Mouse (Mus musculus): Measurements from ENCODE around the gene Rab8b.
"Not testable (repeated sequence)": the region's sequence is repeated elsewhere in the genome, so short reads cannot be mapped to it uniquely, and the experiment has no call there.

The Rab8b gene

GRCm38 (mm10) chr9:66887960-66888610, 31.4 kb downstream of the Rab8b start:
- no peak for DNase-seq (ENCODE audit: inconsistent age in 2 of 2, low spot score in 1 of 2)

DNA sequence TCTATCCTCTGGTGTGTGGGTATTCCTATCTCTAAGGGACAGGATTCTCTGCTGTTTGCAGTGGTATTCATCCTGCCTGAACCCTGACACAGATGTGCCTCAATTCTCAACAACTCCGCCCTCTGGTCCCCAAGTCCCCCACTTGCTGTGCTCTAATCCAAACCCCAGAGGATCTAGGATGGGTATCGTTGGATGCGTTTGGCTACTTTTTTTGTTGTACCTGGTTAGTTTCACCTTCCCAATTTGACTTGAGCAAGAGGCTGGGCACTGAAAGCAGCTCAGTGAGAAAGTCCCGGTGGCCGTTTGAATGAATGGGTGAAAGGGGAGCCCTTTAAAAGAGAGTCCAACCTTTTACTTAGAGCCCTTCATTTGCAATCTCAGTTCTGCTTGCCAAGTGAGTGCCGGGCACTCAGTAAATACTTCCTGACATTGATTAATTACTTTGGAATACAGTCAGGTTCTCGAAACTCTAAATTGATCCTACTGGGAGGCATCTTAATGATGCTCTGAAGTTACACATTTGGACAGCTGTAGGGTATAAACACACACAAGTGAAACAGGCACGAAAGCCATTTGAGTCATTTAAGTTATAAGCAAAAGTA, 32.1 kb downstream of the Rab8b start:
- no peak for DNase-seq (ENCODE audit: inconsistent age in 2 of 2, low spot score in 1 of 2)

DNA sequence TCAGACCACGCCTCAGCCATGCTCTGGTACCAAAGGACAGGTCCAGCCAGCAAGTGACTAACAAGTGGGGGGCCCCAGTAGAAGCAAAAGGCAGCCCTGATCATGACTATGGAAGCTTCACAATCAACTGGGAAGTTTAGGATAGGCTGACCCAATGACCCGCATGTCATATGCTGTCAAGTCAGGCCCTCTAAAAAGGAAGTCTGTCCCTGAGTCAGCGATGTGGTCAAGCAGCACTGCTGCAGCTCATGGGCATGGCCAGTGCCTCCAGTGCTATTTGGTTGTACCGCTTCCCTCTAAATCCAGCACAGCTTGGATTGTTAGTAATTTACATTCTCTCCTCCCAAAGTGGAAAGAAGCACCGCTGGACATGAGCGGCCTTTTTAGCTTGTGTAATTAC, 32.7 kb downstream of the Rab8b start:
- no peak for DNase-seq (ENCODE audit: inconsistent age in 2 of 2, low spot score in 1 of 2)

- no peak for DNase-seq (ENCODE audit: inconsistent age in 2 of 2, low spot score in 1 of 2)
Observed at GRCm38 (mm10) chr9:66886366-66886765, 33.1 kb downstream of the Rab8b start.

GRCm38 (mm10) chr9:66884609-66885008, 34.9 kb downstream of the Rab8b start:
- DNase-seq (ENCODE audit: inconsistent age in 2 of 2, low spot score in 1 of 2) = no peak

- no peak for DNase-seq (ENCODE audit: inconsistent age in 2 of 2, low spot score in 1 of 2)
Observed at GRCm38 (mm10) chr9:66883500-66883899, 36.0 kb downstream of the Rab8b start.

- peak; percentile 64 to 82 for DNase-seq (ENCODE audit: inconsistent age in 2 of 2, low spot score in 1 of 2)
Observed at GRCm38 (mm10) chr9:66882406-66882821, 37.1 kb downstream of the Rab8b start.

DNA sequence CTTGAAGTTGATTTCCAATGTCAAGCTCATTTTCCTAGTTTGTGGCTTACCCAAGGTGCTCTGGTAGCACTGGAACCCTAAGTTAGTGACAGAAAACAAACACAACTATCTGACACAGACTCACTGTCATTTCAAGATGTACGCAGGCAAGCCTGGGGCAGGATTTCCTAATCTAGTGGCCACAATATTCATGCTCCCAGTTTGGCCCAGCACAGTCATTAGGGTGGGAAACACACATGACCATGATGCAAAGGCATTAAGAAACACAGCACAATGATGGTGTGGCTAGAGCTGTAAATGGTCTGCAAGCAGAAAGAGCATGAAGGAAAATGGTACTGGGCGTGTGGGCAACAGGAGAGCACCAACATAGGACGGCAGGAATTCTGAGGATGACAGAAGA, 37.6 kb downstream of the Rab8b start:
- no peak for DNase-seq (ENCODE audit: inconsistent age in 2 of 2, low spot score in 1 of 2)

GRCm38 (mm10) chr9:66880752-66881151, 38.7 kb downstream of the Rab8b start:
- DNase-seq (ENCODE audit: inconsistent age in 2 of 2, low spot score in 1 of 2) = no peak

DNA sequence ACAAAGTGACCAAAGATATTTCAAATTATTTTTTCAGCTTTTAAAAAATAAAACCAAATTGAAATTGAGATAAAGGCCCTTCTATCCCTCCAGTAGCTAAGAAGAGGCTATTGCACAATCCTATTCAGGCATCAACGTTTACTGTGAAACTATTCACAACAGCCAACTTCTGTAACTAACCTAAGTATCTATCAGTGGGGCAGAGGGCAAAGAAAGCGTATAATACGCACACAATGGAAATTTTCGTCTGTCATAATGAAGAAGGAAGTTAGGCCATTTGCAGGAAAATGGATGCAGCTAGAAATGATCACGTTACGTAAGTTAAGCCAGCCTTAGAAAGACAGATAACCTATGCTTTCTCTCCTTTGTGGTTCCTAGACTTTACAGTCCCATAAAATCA, 40.0 kb downstream of the Rab8b start:
- DNase-seq (ENCODE audit: inconsistent age in 2 of 2, low spot score in 1 of 2) = no peak

GRCm38 (mm10) chr9:66878899-66879298, 40.6 kb downstream of the Rab8b start:
- no peak for DNase-seq (ENCODE audit: inconsistent age in 2 of 2, low spot score in 1 of 2)

- DNase-seq (ENCODE audit: inconsistent age in 2 of 2, low spot score in 1 of 2) = peak in 1 of 2 experiments; percentile 60
Observed at GRCm38 (mm10) chr9:66876577-66876976, 42.9 kb downstream of the Rab8b start.

GRCm38 (mm10) chr9:66874297-66874696, 45.2 kb downstream of the Rab8b start:
- DNase-seq (ENCODE audit: inconsistent age in 2 of 2, low spot score in 1 of 2) = no peak

DNA sequence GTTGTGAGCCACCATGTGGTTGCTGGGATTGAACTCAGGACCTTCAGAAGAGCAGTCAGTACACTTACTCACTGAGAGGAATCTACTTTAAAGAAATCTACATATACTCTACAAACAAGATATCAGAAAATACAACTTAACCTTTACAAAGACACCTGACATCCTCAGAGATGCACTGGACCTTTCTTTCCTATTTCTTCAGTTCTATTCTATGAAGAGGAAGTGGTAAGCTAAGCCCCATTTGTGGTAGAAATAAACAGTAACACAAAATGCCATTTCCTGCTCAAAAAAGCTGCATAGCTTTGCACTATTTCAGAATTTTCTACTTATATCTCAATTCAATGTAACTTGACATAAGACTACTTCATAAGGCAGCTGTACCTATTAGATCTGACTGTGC, 46.0 kb downstream of the Rab8b start:
- no peak for DNase-seq (ENCODE audit: inconsistent age in 2 of 2, low spot score in 1 of 2)

GRCm38 (mm10) chr9:66873009-66873408, 46.5 kb downstream of the Rab8b start:
- not testable (repeated sequence) for DNase-seq (ENCODE audit: inconsistent age in 2 of 2, low spot score in 1 of 2)

GRCm38 (mm10) chr9:66872015-66872727, 47.3 kb downstream of the Rab8b start:
- DNase-seq (ENCODE audit: inconsistent age in 2 of 2, low spot score in 1 of 2) = peak; percentile 80 to 88

- no peak for DNase-seq (ENCODE audit: inconsistent age in 2 of 2, low spot score in 1 of 2)
Observed at GRCm38 (mm10) chr9:66864708-66865107, 54.8 kb downstream of the Rab8b start.

DNA sequence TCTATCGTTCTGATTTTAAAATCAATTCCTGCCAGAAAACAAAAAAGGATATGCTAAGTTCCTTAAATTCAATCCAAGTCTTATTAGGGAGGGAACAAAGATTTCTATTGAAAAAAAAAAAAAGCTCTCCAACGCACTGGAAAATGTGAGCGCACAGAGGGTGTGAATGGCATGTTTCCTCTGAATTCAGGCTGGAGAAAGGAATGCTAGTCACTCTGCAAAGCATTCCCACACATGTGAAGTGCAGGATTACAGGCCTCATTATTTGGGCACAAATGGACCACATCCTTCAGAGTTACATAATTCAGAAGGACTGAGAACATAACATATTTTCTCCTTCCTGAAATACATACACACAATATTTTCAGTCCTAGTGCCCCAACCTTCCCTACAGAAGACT, 56.0 kb downstream of the Rab8b start:
- DNase-seq (ENCODE audit: inconsistent age in 2 of 2, low spot score in 1 of 2) = no peak

GRCm38 (mm10) chr9:66862202-66862601, 57.3 kb downstream of the Rab8b start:
- no peak for DNase-seq (ENCODE audit: inconsistent age in 2 of 2, low spot score in 1 of 2)

GRCm38 (mm10) chr9:66861104-66861767, 58.3 kb downstream of the Rab8b start:
- no peak for DNase-seq (ENCODE audit: inconsistent age in 2 of 2, low spot score in 1 of 2)

DNA sequence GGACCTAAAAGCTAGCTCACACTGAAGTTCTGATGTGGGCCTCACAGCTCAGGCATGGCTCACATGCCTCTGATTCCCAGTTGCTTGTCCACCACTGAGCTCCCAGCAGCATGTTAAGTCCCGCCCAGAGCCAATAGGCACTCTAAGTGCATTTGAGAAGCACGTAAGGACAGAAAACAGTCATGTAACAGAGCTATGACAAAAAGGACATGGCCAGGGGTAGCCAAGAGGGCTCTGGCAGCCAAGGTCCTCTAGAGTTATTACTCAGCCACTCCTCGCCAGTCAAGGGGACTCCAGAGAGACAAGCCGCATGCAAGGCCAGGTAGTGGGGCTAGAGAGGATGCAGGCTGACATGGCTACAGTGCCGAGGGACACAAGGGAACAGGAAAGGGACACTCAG, 60.0 kb downstream of the Rab8b start:
- DNase-seq (ENCODE audit: inconsistent age in 2 of 2, low spot score in 1 of 2) = no peak

DNA sequence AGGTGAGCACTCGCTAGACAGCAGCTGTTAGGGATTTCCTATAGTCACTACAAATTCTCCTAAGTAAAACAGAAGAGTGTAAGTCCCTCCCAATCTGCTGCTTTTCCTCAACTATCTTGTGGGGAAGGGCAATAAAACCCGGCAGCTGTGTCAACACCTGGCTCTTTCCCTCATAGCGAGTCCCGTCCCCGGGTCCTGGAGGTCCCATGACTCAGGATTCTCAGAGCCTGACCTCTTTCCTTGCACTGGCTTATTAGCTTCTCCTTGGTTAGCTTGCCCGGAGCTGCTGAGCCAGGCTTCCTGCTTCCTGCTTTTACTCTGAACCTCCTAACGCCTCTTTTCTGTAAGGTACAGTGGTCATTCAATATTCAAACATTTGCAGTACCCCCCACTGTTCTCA, 63.6 kb downstream of the Rab8b start:
- DNase-seq (ENCODE audit: inconsistent age in 2 of 2, low spot score in 1 of 2) = no peak
